Mouse (Mus musculus) liver, embryonic 14.5 days (tissue): ENCODE data around the gene Adgrg7.

Source experiments
- CTCF ChIP-seq: IDR thresholded peaks from 2 replicates; pipeline ENCODE4 v1.5.1; 2016; ENCODE audit warnings: antibody characterized with exemption, low read depth, control low read depth
- EP300 ChIP-seq: IDR thresholded peaks from 2 replicates; pipeline ENCODE4 v1.6.1; 2016; ENCODE audit warnings: antibody characterized with exemption, low read depth

DNA sequence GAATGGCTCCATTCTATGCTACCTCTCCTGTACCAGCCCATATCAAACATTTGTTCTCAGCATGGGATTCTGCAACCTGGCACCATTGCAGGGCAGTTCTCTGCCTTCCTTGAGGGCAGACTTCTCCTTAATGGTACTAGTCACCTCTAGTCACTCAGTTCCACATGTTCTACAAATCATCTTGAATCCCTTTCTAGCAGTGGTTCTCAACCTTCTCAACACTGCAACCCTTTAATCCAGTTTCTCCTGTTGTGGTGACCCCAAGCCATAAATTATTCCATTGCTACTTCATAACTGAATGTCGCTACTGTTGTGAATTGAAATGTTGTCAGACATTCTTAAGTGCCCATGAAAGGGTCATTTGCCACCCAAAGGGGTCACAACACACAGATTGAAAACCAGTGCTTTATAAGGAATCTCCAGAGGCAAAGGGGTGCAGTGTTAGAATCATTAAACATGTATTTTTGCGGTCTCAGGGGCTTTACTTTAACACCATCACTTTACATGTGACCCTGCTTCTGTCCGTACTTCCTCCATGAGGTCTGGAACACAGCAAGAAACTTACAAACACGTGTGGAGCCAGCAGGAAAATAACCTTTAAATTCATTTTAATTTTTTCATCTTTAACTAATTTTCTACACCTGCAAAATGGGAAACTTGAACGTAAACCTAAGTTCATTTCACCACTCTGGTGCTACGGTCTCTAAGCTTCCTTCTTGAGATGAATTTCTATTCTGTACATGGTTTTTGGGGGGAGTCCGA lies 1.1 kb downstream of the Adgrg7 start:
- TF ChIP-seq CTCF = no peak
- no peak for TF ChIP-seq EP300
